Mouse (Mus musculus) layer of hippocampus, postnatal 36 days (tissue): ENCODE measurements around the gene Ddx10. TPM values are rescaled to one million over a fixed set of nuclear protein-coding genes. Genes with fewer than 3 reads are reported as not detected.
"Not testable (repeated sequence)": the region's sequence is repeated elsewhere in the genome, so short reads cannot be mapped to it uniquely, and the experiment has no call there.

Experiments
- DNase-seq, 2 experiments: peaks; one replicate each; pipeline ENCODE4 v3.0.0; 2022
- total RNA-seq, 2 experiments: library from RNA; stranded (reverse); gene quantifications; 2 replicates each; pipeline ENCODE4 v1.2.3; 2021

Ddx10 gene
- total RNA-seq, 2 experiments from 2014 or later: 21.0 to 21.5 TPM

DNA sequence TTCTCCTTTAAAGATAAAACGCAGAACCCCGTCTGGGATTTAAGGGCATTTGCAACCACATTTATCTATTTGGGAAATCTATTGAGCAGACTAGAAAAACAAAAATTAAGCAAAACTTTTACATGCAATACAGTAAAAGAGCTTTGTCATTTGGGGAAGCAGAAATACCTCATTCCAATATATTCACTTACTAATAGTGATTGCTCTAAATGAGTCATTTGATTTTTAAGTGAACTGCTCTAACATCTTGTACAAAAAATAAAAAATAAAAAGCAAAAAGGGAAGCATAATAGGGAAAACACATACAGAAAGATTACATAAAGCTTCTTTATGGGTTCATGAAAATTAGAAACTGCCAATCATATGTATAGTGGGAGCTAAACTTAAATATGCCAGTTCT lies 104.3 kb downstream of the Ddx10 start:
- no peak for DNase-seq

DNA sequence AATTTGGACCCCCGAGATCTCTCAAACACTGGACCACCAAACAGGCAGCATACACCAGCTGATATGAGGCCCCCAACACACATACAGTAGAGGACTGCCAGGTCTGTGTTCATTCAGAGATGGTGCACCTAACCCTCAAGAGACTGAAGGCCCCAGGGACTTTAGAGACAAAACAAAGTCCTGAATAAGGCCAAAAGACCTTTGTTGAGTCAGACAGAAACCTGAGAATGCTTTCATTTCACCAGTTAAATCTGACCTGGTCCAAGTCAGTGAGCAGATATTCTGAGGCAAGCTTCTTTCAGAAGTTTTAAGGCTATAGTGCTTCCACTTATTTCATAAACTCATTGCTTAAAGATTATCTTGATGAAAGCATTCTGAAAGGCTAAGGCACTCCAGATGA lies 105.4 kb downstream of the Ddx10 start:
- not testable (repeated sequence) for DNase-seq

DNA sequence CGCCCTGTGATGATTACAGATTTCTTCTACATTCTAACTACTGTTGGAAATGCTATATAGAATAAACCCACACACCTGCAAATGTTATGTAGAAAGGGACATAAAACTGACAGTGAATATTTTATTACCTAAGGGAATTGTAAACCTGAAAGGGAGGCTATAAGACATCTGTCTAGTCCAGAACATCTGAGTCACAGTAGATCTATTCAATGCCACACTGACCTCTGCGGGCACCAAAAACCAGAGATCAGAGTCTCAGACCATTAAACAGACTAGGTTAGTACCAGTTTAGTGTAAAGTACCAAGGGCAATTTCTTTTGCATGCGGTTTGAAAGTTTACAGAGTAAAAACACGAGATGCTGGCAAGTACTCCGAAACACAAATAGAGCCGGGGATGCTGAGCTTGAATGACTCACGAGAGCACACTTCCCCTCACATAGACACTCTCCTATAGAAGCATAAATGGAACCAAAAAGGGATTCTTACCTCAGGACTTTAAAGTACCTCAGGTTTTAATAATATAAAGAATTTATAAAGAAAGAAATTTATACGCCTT lies 107.2 kb downstream of the Ddx10 start:
- no peak for DNase-seq

DNA sequence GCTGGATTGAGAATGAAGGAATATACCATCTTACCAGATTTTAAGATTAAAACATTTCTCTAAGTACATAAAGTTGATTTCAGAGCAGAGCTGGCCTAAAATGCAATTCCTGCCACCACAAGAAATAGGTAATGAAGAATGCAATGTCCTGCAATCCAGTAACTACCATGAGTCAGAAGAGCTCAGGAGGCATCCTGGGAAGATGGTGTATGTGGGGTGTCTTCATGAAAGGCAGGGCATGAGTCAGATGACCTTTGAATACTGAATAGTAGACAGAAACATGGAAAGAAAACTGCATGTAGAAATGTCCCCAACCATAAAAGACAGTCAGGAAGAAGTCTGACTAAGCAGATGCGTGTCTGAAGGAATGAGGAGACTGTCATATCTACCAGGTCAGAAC lies 115.0 kb downstream of the Ddx10 start:
- DNase-seq: no peak

DNA sequence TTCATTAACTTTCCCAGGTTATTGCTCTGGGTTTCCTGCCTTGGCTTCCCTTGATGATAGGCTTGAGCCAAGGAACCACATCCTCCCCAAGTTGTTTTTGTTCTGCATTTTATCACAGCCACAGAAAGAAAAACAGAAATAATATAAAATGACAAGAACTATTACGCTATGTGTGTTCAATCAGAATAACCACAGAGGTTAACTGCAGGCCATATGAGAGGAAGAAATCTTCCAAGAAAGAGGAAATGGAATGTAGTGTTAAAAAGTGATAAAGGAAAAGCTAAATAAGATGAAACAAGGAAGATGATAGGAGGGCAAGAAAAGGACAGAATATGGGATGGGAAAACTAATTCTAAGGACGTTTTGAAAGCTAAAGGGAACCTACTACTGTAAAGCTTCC lies 117.4 kb downstream of the Ddx10 start:
- no peak for DNase-seq

DNA sequence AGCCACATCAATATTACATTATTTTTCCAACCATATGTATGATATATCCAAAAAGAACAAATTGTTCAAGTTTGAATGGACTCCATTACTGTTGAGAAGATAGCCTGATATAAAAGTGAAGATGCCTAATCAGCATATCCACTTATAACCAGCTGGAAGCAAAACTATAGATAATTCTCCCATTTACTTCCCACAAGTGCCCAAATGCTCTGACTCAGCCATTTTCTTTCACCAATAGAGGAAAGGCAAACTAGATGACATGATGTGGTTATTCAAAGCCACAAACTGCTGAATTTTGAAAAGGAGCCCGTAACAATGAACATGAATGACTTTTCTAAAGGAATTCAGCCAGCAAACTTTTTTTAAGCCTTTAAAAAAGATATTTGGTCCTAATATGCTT lies 146.8 kb downstream of the Ddx10 start:
- DNase-seq: no peak

DNA sequence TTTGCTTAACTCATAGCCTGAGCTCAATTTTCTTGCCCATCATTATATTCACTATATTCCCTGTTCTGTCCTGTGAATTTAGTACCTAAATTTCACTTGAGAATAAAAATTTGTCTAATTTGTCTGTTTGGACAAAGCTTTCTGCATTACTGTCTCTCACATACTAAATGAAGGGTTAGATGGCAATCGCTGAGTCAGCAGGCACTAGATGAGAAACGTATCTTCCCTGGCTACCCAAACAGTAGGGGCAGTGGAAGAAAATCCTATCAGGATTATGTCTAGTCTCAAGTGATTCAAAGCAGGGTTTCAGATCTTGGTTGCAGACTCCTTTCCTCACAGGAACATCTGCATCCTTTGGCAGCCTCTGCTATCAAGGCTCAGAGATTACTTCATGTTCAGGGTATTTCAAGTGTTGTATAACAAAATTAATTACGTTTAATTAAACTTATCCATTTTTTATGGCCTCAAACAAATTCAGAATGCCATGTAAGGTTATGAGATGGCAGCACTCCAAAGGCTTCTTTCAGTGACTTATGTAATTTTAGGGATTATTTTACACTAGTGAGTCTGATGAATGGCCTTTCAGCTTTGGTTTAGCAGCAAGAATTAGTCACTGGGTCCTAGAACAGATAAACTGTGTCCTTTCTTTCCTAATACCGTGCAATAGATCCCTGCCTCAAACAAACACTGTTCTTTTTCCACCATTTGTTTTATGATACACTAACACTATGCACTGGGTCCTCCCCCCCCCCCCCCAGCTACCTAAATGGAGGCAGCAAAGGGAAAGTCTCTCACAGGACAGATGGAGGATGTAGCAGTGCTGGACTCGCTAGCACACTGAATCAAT lies 152.3 kb downstream of the Ddx10 start:
- no peak for DNase-seq

DNA sequence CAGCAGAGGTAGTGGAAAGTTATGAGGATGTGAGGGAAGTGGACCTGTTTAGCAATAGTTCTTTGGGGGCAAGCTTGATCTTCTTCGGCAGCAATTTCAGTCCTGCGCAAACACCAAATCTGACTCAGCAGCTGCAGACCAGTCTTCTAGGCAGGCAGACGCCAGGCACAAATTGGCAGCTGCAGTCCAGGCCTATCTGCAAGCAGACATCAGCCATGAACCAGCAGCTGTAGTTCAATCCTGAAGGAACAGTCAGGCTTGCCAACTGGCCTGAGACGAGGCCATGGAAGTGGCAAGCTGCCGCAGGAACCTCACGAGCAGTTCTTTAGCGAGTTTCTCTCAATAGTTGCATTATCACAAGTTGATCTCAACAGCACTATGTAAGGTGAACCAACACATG lies 153.3 kb downstream of the Ddx10 start:
- no peak for DNase-seq

DNA sequence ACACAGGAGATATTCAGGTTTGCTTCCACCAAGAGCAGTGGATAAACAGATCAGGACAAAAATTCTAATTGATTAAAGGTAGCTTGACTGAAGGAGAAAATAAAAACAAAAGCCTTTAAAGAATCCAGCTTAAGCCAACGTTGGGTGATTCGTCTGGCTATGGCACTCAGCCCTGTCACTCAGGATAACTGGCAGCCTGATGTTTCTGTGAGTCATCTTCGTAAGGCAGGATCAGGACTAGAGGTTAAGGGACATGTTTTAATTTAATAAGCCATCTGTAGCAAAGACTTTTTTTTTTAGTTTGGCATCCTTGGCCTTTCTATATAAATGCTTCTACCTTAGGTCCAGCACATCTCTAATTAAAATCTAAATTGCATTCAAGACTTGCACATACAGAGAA lies 170.2 kb downstream of the Ddx10 start:
- no peak for DNase-seq

DNA sequence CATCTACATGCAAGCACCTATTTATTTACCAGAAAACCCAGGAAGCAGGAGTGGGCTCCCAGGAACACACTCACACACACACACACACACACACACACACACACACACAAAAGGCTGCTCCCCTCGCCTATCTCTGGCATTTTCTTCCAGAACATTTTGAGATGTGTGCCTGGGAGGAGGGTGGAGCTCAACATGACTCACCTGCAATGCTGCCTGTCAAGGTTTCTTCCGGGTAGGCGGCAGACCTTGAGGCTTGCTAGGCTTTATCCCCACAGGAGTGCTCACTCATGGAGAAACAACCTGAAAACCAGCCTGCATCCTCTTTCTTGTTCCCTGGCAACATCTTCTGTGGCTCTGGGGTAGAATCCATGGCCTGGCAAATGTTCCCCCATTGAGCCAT lies 171.9 kb downstream of the Ddx10 start:
- no peak for DNase-seq

DNA sequence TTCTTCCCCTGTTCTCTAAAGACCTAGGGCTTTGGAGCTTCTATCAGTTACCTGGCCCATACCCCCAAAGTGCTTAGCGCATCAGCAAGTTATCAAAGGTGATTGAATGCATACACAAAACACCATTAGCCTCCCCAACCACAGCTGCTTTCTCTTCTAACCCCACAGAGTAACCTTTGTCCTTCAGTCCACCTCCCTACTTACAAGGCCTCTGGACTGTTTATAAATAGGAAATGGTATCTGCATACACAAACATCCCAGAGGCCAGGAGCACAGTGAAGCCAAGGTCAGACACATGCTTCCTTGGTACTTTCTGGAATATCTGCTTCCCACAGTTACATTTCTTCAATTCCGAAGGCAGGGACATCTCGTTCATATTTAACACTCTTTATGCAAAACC lies 173.4 kb downstream of the Ddx10 start:
- no peak for DNase-seq

DNA sequence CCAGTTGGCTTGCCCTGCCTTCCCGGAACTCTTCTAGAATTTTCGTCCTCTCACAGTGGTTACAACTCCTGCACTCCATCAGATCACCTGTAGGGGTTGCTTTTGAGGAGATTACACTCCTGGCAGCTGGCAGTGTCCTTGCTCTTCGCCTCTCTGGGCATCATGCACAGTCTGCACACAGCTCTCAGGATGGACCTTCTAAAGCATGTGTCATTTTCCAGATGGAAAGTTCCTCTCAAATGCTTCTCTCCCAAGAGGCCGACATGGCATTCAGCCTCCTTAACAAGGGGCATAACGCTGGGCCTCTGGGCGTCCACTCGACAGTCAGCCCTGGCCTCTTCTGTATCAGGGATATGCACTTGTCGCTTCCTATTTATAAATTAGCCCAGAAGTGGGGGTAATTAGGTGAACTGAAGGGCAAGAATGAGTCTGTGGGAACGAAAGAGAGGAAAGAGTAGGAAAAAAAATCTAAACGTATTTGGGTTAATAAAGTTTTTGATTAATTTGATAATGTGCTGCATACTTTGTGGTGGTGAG lies 174.2 kb downstream of the Ddx10 start:
- no peak for DNase-seq

DNA sequence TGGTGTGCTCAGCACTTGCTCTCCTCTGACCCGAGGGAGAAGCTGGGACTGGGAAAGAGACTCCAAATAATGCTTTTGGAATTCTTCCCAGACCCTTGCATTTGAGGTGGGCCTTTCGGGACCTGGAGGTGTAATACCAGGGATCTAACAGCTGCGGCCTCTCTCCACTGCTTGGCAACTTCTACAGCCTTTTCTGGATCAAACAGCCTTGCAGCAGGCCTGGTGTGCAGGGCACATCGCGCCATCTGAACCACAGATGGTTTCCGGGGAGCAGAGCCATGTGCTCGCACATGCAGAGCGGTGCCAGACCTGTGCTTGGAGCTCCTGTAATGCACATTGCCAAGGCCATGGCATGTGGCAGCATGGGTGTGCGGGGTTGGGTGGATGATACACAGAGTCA lies 175.8 kb downstream of the Ddx10 start:
- DNase-seq: peak; percentile 62 to 68

DNA sequence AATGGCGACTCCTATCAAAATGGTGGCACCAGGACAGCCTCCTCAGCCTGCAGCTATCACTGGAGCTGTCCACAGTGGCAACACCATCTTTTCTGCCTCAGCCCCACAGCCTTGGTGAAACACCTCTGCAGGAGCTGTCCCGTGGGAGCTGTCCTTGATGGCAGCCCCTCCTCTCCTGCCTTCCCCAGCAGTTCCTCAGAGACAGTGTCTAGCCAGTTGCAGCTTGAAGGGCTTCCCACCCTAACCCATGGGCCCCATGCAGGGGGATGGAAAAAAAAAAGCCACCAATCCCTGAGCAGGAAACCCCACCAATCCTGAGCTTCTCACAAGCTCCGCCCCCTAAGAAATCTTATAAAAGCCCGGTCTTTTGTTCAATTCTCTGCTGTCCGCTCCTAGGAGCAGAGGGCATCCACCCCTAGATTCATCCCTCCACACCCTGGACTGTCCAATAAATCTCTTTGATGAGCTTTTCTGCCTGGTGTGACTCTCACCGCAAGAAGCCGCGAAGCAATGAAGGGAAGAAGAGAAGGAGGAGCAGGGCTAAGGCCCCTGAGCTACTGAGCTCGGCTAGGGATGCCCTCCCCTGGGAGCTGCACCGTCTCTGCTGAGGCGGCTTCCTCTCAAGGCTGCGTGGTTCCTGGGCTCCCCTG lies 176.9 kb downstream of the Ddx10 start:
- no peak for DNase-seq

DNA sequence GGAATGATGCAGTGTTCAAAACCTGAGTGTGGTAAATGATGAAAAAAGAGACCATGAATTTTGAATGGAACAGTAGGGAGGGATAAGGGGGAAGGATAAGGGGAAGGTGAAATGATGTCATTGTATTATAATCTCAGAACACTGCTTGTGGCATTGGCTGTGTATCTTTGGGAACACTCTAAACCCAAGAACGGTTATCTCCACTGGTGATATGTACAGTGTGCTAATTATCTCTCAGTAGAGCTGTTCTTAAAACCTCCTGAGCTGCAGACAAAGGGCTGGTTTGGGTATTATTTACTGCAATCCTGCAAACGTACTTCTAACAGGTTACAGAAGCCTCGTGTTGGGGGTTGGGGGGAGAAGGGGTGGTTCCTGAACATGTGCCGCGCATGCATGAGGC lies 179.7 kb downstream of the Ddx10 start:
- no peak for DNase-seq

DNA sequence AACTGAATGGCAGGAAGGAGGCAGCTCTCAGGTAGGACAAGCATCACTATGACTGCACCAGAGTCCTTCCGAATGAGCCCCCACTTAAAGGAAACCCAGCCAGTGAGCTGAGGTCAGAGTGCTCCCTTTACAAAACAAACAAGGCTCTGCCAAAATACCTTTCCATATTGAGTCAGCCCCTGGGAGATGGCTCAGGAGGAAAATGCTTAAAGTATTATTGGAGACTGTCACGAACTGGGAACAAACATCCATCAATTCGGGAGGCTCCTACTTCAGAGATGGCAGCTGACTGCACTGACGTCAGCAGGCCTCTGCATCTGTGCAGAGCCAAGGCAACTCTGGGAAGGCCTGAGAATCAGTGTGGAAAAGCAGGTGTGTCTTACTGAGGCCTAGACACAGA lies 181.4 kb downstream of the Ddx10 start:
- no peak for DNase-seq

DNA sequence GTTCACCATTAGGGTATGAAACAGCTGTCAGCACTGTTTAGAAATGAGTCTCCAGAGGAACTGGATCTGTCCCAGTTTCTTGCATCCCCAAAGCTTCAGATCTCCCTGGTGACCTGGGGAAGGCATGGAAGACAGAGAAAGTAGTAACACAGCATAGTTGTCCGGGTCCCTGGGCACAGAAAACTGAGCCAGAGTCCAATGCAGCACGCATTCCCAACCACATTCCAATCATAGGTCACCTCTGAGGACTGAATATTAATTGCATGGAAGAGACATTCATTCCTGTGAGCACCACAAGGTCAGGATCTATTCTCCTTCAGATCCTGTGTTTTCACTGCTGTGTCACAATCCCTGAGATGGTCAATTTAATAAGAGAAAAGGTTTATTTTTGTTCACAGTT lies 182.8 kb downstream of the Ddx10 start:
- no peak for DNase-seq

DNA sequence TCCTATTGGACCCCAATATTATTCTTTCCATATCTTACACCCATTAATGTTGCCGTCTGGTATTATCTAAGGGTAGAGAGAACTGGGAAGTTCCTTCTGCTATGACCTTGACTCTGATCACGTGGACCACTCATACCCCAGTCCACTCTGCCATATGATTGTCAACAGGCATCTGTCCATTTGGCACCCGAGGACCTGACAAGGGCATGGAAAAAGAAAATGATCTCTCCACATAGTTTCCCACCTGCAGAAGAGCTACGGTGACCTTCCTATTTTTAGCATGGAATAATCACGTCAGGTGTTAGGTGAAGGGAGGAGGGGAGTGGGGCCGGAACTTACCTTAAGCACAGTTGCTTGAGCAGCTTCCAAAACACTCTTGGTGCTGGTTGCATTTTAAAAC lies 183.3 kb downstream of the Ddx10 start:
- no peak for DNase-seq

DNA sequence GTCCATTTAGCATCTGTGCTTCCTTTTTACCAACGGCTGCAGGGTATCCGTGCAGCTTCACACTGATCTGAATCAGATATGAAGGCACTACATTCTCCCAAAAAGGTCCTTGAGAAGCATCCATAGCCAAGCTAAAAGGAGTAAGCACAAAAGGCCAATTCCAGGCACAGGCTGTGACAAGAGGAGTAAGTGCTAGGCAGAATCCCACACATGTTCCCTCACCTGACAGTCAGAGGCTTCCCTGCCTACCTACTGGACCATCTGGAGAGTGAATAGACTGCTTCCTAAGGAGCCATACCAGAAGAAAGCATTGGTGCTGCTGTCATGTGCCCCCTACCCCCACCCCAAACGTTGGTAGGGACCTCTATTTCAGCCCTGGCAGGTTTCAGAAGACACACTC lies 192.5 kb downstream of the Ddx10 start:
- no peak for DNase-seq
